Mouse (Mus musculus) embryo, embryonic 10.5 days (tissue): ENCODE measurements around the gene Snx17.

ENCODE experiments used
- DNase-seq: peaks from one replicate; pipeline ENCODE4 v3.0.0-alpha.2; 2015; ENCODE audit warnings: low spot score

Gene Snx17

DNA sequence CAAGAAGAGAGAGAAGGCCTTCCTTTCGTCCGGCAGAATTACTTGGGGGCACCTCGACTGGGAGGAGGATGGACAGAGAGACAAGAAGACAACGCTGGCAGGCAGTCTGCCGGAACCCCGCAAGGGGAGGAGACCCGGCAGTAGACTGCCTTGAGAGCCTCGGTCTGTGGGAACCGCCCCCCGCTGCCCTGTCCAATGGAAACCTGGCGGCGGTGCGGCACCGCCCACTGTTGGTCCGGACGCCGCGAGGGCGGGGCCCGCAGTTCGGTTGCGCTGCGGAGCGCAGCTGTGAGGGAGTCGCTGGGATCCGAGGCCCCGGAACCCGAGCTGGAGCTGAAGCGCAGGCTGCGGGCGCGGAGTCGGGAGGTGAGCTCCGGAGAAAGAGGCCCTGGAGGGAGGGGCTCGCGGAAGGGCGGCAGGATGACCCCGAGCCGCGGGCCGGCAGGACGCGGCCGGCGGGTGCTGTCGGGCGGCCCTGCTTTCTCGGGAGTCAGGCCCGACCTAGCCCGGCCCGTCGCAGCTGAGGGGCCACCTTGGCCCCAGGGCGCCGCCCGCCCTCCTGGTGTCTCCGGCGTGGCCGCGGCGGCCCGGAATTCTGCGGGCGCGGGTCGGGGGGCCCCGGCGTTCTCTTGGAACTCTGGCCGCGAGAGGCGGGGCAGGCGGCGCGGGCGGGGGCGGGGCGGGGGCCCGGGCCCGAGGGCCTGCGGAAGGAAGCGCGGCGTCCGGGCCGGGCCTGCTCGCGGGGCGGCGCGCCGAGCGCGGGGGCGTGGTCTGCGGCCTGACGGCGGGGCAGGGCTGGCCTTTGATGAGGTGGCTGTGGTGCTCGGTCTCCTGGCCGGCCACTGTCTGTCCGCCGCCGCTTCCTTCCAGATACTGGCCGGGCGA, 47.9 kb downstream of the Snx17 start, which contains the start of the genes Nrbp1 and Gm9970:
Nrbp1 (plus strand) TSS at position 228 of the 885 bp plus-strand sequence.
Gm9970 (minus strand) TSS at position 596 of the 885 bp plus-strand sequence.
- DNase-seq: peak; percentile 97

DNA sequence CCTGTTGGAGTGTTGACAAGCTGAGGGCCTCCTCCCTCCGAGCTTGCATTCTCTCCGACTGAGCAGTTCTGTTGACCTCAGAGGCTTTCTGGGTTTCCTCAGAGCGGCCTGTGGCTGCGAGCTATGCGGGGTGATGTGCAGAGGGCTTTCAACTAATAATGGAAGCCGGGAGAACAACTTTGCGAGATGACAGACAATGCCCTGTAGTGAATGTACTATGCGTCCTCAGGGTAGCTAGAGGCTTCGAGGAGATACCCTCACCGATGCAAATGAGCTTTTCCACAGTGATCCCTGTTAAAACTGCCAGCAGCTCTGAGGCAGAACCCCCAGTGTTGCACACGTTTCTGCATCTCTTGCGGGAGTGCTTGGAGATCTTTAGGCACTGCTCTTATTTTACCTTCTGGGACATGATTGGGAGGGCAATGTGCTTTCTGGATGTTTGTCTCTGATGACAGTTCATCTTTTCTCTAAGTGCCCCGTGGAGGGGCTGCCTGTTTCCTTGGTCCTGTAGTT, 48.6 kb downstream of the Snx17 start:
- DNase-seq: no peak

DNA sequence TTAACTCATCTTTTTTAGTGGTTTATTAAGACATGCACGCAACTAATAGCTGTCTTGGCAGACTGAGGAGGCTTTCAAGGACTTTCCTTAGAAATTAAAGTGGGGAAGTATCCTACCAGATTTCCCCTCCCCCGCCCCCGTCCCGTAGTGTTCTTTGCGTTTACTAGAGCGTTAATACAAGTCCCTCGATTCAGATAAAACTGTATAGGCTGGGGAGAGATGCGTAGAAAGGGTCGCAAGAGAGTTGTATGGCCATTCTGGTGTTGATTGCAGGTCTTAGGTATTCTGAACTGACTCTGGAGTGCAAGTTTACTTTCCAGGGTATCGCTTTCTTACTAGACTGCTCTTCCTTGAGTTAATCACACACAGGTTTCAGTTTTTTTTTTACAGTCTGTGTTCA, 49.2 kb downstream of the Snx17 start:
- DNase-seq: no peak
